Mouse (Mus musculus) C2C12 (cell line): ENCODE results near the gene Rsad1.

Source experiments
- CEBPB ChIP-seq: IDR thresholded peaks from one replicate; pipeline ENCODE4 v1.6.1; 2011; ENCODE audit warnings: low read depth, mild to moderate bottlenecking, control low read depth, moderate library complexity
- CTCF ChIP-seq: IDR thresholded peaks from one replicate; pipeline ENCODE4 v1.5.1; 2011; ENCODE audit not compliant: control insufficient read depth, insufficient read depth, insufficient read length
- FOSL1 ChIP-seq: IDR thresholded peaks from one replicate; pipeline ENCODE4 v1.8.0; 2011; ENCODE audit warnings: mild to moderate bottlenecking, low read length; ENCODE audit not compliant: poor library complexity, insufficient read depth, severe bottlenecking
- MAX ChIP-seq: IDR thresholded peaks from one replicate; pipeline ENCODE4 v1.6.1; 2011; ENCODE audit warnings: mild to moderate bottlenecking, control low read depth

GRCm38 (mm10) chr11:94547271-94547670, 1.8 kb downstream of the Rsad1 start:
- TF ChIP-seq CTCF (no peak), CEBPB (no peak), MAX (no peak), FOSL1 (no peak)
